Mouse (Mus musculus) heart, adult 2 months (tissue): Measurements from ENCODE around the gene Colgalt1. TPM values are rescaled to one million over a fixed set of nuclear protein-coding genes. Genes with fewer than 3 reads are reported as not detected.

Experiments used
- DNase-seq, 2 experiments: peaks; one replicate each; pipeline ENCODE4 v3.0.0; 2021
- H3K27ac ChIP-seq: fragments of 200-600 bp; 2 replicates; pipeline ENCODE4 v1.8.1; 2022
- H3K27me3 ChIP-seq: fragments of 200-500 bp; 2 replicates; pipeline ENCODE4 v1.6.1; 2012; ENCODE audit warnings: mild to moderate bottlenecking, low read length, inconsistent platforms, mixed read lengths; ENCODE audit not compliant: control insufficient read depth, insufficient read depth
- H3K36me3 ChIP-seq: fragments of 200-500 bp; 2 replicates; pipeline ENCODE4 v1.6.1; 2012; ENCODE audit warnings: low read length, inconsistent platforms; ENCODE audit not compliant: control insufficient read depth, insufficient read depth
- H3K4me1 ChIP-seq: fragments of 200-500 bp; 2 replicates; pipeline ENCODE4 v1.6.1; 2011; ENCODE audit warnings: low read length; ENCODE audit not compliant: control insufficient read depth, insufficient read depth
- H3K4me3 ChIP-seq: fragments of 200-600 bp; 2 replicates; pipeline ENCODE4 v1.8.1; 2022
- H3K79me2 ChIP-seq: fragments of 200-500 bp; replicated peaks from 2 replicates; pipeline ENCODE4 v1.6.1; 2012; ENCODE audit warnings: mild to moderate bottlenecking, inconsistent platforms, low read length, moderate library complexity, mixed read lengths; ENCODE audit not compliant: control insufficient read depth, insufficient read depth
- H3K9ac ChIP-seq: fragments of 200-500 bp; 2 replicates; pipeline ENCODE4 v1.6.1; 2012; ENCODE audit warnings: low read depth, mild to moderate bottlenecking, control low read depth, inconsistent platforms, low read length, mixed read lengths
- CTCF ChIP-seq: fragments of 200-600 bp; IDR thresholded peaks from 2 replicates; pipeline ENCODE4 v1.8.1; 2022; ENCODE audit warnings: antibody characterized with exemption, mild to moderate bottlenecking, moderate library complexity
- EP300 ChIP-seq: fragments of 200-500 bp; IDR thresholded peaks from 2 replicates; pipeline ENCODE4 v1.6.1; 2011; ENCODE audit warnings: low read depth, low read length, control low read depth; ENCODE audit not compliant: insufficient read depth
- POLR2A ChIP-seq: fragments of 200-500 bp; IDR thresholded peaks from 2 replicates; pipeline ENCODE4 v1.6.1; 2011; ENCODE audit warnings: mild to moderate bottlenecking, low read depth, low read length, control low read depth; ENCODE audit not compliant: insufficient read depth
- WGBS: fragments of 180-500 bp; shearing (Covaris S2); methylation state at CpG from one replicate; pipeline ENCODE4 v1.1.7; 2018; 5-methylcytosine and 5-hydroxymethylcytosine counted together
- intact Hi-C: fragments of 180-260 bp; cut with DNase I; formaldehyde crosslinking; loops from one replicate; pipeline ENCODE4 v1.15.1; 2025
- polyA plus RNA-seq: library from polyadenylated mRNA; depleted of rRNA; stranded (reverse); fragments of >200 nt; gene quantifications from 2 replicates; pipeline ENCODE4 v1.2.3, GENCODE M21; 2012
- total RNA-seq, 2 experiments: library from RNA; stranded (reverse); gene quantifications; 2 replicates each; pipeline ENCODE4 v1.2.3; 2021

Colgalt1 gene
- total and polyA plus RNA-seq, 3 experiments: 39.3 to 55.8 (median 39.6) TPM

DNA sequence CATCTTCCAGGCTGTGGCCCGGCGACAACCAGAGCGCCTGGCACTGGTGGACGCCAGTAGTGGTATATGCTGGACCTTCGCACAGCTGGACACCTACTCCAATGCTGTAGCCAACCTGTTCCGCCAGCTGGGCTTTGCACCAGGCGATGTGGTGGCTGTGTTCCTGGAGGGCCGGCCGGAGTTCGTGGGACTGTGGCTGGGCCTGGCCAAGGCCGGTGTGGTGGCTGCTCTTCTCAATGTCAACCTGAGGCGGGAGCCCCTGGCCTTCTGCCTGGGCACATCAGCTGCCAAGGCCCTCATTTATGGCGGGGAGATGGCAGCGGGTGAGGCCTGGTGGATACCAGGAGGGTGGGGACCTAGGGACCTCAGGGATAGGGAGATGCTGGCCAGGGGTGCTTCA, 31.3 kb upstream of the Colgalt1 start:
- Histone ChIP-seq H3K36me3 (no peaks in the 10 kb centered on the region), H3K27me3 (no peaks in the 10 kb centered on the region), H3K9ac (no peak overlapping the region; the same call in 1 of the 2 replicates), H3K4me1 (no peaks in the 10 kb centered on the region; the same call in 1 of the 2 replicates), H3K27ac (peak overlapping the region; percentile 57), H3K4me3 (no peak overlapping the region), H3K79me2 (no peaks in the 10 kb centered on the region)
- peak; percentile 70 to 82 for DNase-seq
- WGBS: 64% methylated on average over 14 of the region's 14 CpGs
- intact Hi-C loops: no loop called here
- TF ChIP-seq CTCF (no peak), EP300 (peak; percentile 58; the same call in 1 of the 2 replicates), POLR2A (no peak)

DNA sequence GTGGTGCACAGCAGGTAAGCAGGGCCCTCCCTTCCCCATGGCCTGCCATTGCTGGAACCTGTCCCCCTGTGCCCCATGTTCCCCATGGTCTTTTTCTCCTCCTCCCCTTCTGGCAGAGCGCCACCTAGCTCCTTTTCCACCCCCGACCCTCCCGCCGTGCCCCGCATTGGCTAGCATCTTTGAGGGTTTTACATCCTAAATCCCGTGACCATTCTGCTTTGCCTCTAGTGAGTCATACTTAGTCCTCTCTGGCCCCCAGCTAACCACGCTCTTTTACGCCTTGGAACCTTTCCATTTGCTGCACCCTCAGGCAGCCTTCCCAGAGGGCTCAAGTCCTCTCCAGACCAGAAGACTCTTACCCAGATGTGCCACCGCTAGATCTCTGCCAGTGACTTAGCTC, 30.6 kb upstream of the Colgalt1 start:
- Histone ChIP-seq H3K27me3 (no peaks in the 10 kb centered on the region), H3K79me2 (no peaks in the 10 kb centered on the region), H3K9ac (no peak overlapping the region), H3K36me3 (no peaks in the 10 kb centered on the region), H3K4me1 (no peaks in the 10 kb centered on the region; the same call in 1 of the 2 replicates), H3K4me3 (no peak overlapping the region), H3K27ac (no peak overlapping the region; the same call in 1 of the 2 replicates)
- WGBS: 56% methylated on average over 9 of the region's 9 CpGs
- TF ChIP-seq POLR2A: no peak
- intact Hi-C loops: no loop called here
- no peak for DNase-seq

DNA sequence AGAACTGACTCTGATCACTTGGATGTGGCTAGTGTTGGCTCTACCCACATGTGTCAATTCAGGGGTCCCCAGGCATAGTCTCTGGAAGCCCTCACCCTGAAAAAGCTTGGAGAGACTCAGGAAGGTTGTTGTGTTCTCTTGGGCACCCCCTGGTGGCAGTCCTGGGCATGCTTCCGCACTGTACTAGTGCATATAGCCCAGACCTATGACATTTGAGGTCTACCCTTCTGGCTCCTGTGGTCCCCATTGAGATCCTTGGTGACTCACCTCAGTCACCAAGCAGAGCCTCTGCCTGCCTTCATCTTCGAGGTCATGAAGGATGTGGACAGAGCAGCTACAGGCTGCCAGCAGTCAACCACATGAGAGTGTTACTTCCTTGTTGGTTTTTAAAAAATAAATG, 23.9 kb upstream of the Colgalt1 start:
- no peaks in the 10 kb centered on the region for H3K36me3 ChIP-seq
- H3K79me2 ChIP-seq: no peaks in the 10 kb centered on the region
- no peak overlapping the region for H3K27ac ChIP-seq
- 79% methylated on average over 2 of the region's 2 CpGs for WGBS
- H3K27me3 ChIP-seq: no peaks in the 10 kb centered on the region
- peak; percentile 73 for TF ChIP-seq CTCF
- no peak for TF ChIP-seq POLR2A
- H3K9ac ChIP-seq: no peak overlapping the region
- no peak overlapping the region for H3K4me3 ChIP-seq
- intact Hi-C loops: no loop called here
- no peak for DNase-seq
- H3K4me1 ChIP-seq: no peaks in the 10 kb centered on the region

DNA sequence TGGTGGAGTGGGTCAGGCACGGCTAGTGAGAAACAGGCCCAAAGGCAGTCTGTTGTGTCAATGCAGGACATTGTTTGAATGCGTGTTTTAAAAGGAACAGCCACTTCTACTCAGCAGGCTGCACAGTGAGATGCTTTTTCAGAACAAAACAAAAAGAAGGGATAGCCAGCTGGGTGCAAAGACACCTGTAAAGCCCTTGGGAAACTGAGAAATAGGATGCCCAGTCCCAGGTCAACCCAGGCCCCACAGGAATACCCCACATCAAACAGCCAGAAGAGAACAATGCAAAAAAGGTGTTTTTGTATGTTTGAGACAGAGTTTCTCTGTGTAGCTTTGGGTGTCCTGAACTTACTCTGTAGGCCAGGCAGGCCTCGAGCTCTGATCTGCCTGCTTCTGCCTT, 22.0 kb upstream of the Colgalt1 start:
- no peak overlapping the region for H3K4me3 ChIP-seq
- no peak overlapping the region for H3K27ac ChIP-seq
- DNase-seq: no peak
- intact Hi-C loops: no loop called here
- no peaks in the 10 kb centered on the region for H3K79me2 ChIP-seq
- 74% methylated on average over 3 of the region's 3 CpGs for WGBS
- TF ChIP-seq POLR2A: no peak
- peaks cover 6% of the 10 kb centered on the region for H3K4me1 ChIP-seq
- H3K27me3 ChIP-seq: no peaks in the 10 kb centered on the region
- no peak overlapping the region for H3K9ac ChIP-seq
- H3K36me3 ChIP-seq: no peaks in the 10 kb centered on the region

DNA sequence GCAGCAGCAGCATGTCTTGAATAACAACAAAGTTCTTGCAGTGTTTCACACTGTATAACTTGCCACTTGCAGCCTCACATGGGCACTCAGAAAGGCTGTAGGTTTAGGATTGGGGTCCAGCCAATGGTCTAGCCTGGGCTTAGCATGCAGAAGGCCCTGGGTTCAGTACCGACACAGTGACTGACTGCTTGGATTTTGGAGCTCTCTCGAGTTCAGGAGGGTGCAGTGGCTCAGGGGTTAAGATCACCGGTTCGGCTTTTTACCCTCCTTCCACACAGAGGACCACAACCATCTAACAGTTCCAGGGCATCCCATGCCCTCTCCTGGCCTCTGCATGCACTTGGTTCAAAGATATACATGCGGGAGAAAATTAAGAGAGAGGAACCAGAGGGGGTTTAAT, 19.8 kb upstream of the Colgalt1 start:
- H3K36me3 ChIP-seq: no peaks in the 10 kb centered on the region
- H3K9ac ChIP-seq: no peak overlapping the region
- H3K79me2 ChIP-seq: no peaks in the 10 kb centered on the region
- TF ChIP-seq POLR2A (no peak), CTCF (no peak), EP300 (no peak)
- peaks cover 8% of the 10 kb centered on the region for H3K4me1 ChIP-seq
- H3K4me3 ChIP-seq: peak overlapping the region; percentile 92
- intact Hi-C loops: loop anchor here (5.0 kb wide), 2 partner anchors 94 to 129 kb away; partner anchors contain the start of genes Abhd8 and Mrpl34
- H3K27me3 ChIP-seq: no peaks in the 10 kb centered on the region
- H3K27ac ChIP-seq: peak overlapping the region; percentile 99
- DNase-seq: no peak
- 23% methylated on average over 5 of the region's 5 CpGs for WGBS

DNA sequence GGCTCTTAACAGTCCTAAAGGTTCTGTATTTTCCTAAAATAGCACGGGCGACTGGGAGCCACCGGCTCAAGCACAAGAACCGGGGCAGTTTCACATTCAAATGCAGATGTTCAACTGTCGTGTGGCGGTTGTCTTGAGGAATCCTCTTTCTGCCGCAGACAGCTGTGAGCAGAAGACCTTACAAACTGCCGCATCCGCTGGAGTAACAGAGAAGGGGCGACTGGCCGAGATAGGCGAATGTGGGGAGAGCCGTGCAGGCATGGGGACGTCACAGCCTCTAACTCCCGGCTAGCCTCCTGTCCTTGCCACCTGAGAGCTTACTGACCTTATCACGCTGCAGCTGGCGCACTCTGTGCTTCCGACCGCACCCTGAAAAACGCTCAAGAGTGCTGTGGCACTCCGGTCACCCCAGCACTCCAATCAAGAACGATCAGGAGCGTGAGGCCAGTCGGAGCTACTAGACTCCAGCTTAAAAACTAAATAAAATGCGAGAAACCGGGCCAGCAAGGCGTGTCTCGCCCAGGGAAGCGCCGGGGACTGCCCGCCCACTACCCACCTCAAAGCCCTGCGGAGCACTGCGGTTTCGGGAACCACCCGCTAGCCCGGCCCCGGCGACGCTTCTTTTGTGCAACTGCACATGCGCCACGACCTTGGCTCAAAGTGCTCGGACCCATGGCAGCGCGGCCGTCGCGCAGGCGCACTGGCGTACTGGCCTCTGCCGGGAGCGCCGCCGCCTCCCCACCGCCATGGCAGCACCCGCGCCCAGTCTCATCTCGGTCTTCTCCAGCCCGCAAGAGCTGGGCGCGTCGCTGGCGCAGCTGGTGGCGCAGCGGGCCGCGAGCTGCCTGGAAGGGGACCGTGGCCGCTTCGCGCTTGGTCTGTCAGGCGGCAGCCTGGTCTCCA, 19.1 kb upstream of the Colgalt1 start, which contains the start of gene Pgls:
Gene Pgls, plus strand, starts transcription at position 706 of the 903 bp plus-strand sequence.
- Histone ChIP-seq H3K4me3 (peak within 1 kb of the TSS; percentile 92), H3K9ac (peak within 1 kb of the TSS; percentile 97), H3K27me3 (no peaks in the 10 kb centered on the region), H3K79me2 (no peaks in the 10 kb centered on the region), H3K36me3 (no peaks in the 10 kb centered on the region), H3K4me1 (peaks cover 8% of the 10 kb centered on the region), H3K27ac (peak within 1 kb of the TSS; percentile 99)
- DNase-seq: peak; percentile 96 to 98
- WGBS: under 1% methylated on average over 71 of the region's 71 CpGs
- intact Hi-C loops: loop anchor here (2.0 to 5.0 kb wide), 3 partner anchors 19 to 129 kb away; partner anchors contain the start of genes Abhd8, Colgalt1 and Mrpl34
- peak; percentile 77 for TF ChIP-seq POLR2A
- 0 out of 2 replicates have a peak, but pooled peaks have one; percentile 34 for TF ChIP-seq EP300
- TF ChIP-seq CTCF: no peak
